Mouse (Mus musculus) C2C12 (cell line): ENCODE results near the gene Rapgefl1.
A peak's percentile ranks its signal among the peaks of the same experiment; 100 is the strongest.

ENCODE experiments used
- CEBPB ChIP-seq: IDR thresholded peaks from one replicate; pipeline ENCODE4 v1.6.1; 2011; ENCODE audit warnings: low read depth, mild to moderate bottlenecking, control low read depth, moderate library complexity
- CTCF ChIP-seq: IDR thresholded peaks from one replicate; pipeline ENCODE4 v1.5.1; 2011; ENCODE audit not compliant: control insufficient read depth, insufficient read depth, insufficient read length
- FOSL1 ChIP-seq: IDR thresholded peaks from one replicate; pipeline ENCODE4 v1.8.0; 2011; ENCODE audit warnings: mild to moderate bottlenecking, low read length; ENCODE audit not compliant: poor library complexity, insufficient read depth, severe bottlenecking
- MAX ChIP-seq: IDR thresholded peaks from one replicate; pipeline ENCODE4 v1.6.1; 2011; ENCODE audit warnings: mild to moderate bottlenecking, control low read depth
- MYOD1 ChIP-seq: IDR thresholded peaks from one replicate; pipeline ENCODE4 v1.6.1; 2011; ENCODE audit warnings: low read depth; ENCODE audit not compliant: control insufficient read depth, insufficient read length
- MYOG ChIP-seq: IDR thresholded peaks from one replicate; pipeline ENCODE4 v1.6.1; 2011; ENCODE audit not compliant: control insufficient read depth, insufficient read length; ENCODE audit errors: extremely low read depth
- USF1 ChIP-seq: IDR thresholded peaks from one replicate; pipeline ENCODE4 v1.6.1; 2011; ENCODE audit warnings: low read depth, mild to moderate bottlenecking, control low read depth, moderate library complexity

GRCm38 (mm10) chr11:98795015-98795713 is 41.4 kb upstream of the Rapgefl1 start, which contains the start of gene Msl1:
- TF ChIP-seq CTCF = no peak
- no peak for TF ChIP-seq USF1
- no peak for TF ChIP-seq MAX
- no peak for TF ChIP-seq MYOD1
- TF ChIP-seq MYOG = no peak
- peak; percentile 55 for TF ChIP-seq CEBPB
- no peak for TF ChIP-seq FOSL1
